Mouse (Mus musculus) heart, embryonic 14.5 days (tissue): ENCODE measurements at regions not wholly inside any gene's neighbourhood (a gene's known extent, or its start where the extent isn't known, plus 50 kb on each side); places are given as distances from the start of the nearest gene placed in this dataset.

Experiments
- ATAC-seq: fragments of 200-750 bp; cut with Nextera tagmentation; 2 replicates; pipeline ENCODE4 v1.8.0; 2017; ENCODE audit warnings: low read depth, moderate TSS enrichment; ENCODE audit not compliant: insufficient number of reproducible peaks, insufficient read depth, low FRiP score
- H3K27ac ChIP-seq, 2 experiments: fragments of 200-500 bp in 1 of 2; fragments of 300-500 bp in 1 of 2; sonication (generic) in 1 of 2; replicated peaks in 1 of 2; 2 replicates each; pipeline ENCODE4 v1.5.1; 2012 to 2014; ENCODE audit warnings: low read depth in 2 of 2, low read length in 2 of 2, control low read depth in 1 of 2, mild to moderate bottlenecking in 1 of 2, mixed read lengths in 1 of 2; ENCODE audit not compliant: control insufficient read depth in 1 of 2, insufficient read depth in 1 of 2
- H3K27me3 ChIP-seq: fragments of 300-500 bp; sonication (generic); 2 replicates; pipeline ENCODE4 v1.6.1; 2014; ENCODE audit warnings: mild to moderate bottlenecking, low read length, control low read depth; ENCODE audit not compliant: control insufficient read depth, insufficient read depth
- H3K36me3 ChIP-seq: fragments of 300-500 bp; sonication (generic); 2 replicates; pipeline ENCODE4 v1.6.1; 2014; ENCODE audit warnings: mild to moderate bottlenecking, control low read depth, low read length, mixed read lengths; ENCODE audit not compliant: control insufficient read depth, insufficient read depth
- H3K4me1 ChIP-seq, 2 experiments: fragments of 200-500 bp in 1 of 2; fragments of 300-500 bp in 1 of 2; sonication (generic) in 1 of 2; 2 replicates each; pipeline ENCODE4 v1.6.1; 2012 to 2014; ENCODE audit warnings: low read length in 2 of 2, control low read depth in 1 of 2, mixed read lengths in 1 of 2; ENCODE audit not compliant: control insufficient read depth in 2 of 2, insufficient read depth in 2 of 2
- H3K4me2 ChIP-seq: fragments of 300-500 bp; sonication (generic); 2 replicates; pipeline ENCODE4 v1.6.1; 2014; ENCODE audit warnings: mild to moderate bottlenecking, low read length
- H3K4me3 ChIP-seq, 2 experiments: fragments of 200-500 bp in 1 of 2; fragments of 300-500 bp in 1 of 2; sonication (generic) in 1 of 2; 2 replicates each; pipeline ENCODE4 v1.5.1; 2012 to 2014; ENCODE audit warnings: low read length in 2 of 2, mild to moderate bottlenecking in 2 of 2, control low read depth in 1 of 2, low read depth in 1 of 2, moderate library complexity in 1 of 2; ENCODE audit not compliant: control insufficient read depth in 1 of 2, insufficient read depth in 1 of 2
- H3K9ac ChIP-seq: fragments of 300-500 bp; sonication (generic); 2 replicates; pipeline ENCODE4 v1.6.1; 2014; ENCODE audit warnings: mild to moderate bottlenecking, low read length
- H3K9me3 ChIP-seq: fragments of 300-500 bp; sonication (generic); 2 replicates; pipeline ENCODE4 v1.6.1; 2016; ENCODE audit warnings: low read length, control low read depth; ENCODE audit not compliant: control insufficient read depth
- WGBS: fragments of 180-500 bp; shearing (Covaris S2); extraction: QIAGEN DNeasy Blood & Tissue Kit; methylation state at CpG from one replicate; pipeline ENCODE4 v1.1.7; 2014; 5-methylcytosine and 5-hydroxymethylcytosine counted together

DNA sequence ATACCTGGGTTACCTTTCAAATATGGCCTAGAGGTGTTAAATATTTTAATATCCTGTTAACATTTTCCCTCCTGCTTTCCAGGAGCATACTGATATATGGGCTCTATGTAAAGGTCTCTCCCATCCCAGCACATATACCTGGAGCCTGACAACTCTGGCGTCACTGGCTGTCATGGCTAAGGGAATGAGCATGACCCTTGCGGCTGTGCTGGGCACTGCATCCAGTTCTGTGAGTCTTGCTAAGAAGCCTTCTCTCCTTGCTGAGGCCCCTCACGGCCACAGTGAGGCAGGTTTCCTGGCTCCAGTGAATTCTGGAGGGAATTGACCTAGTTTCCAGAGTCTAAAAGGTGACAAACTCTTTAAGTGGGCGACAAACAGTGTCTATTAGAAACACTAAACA lies 107.3 kb upstream of the 1700012A03Rik start:
- WGBS = 55% methylated on average over 4 of the region's 4 CpGs
- Histone ChIP-seq H3K4me2 (no peak overlapping the region), H3K9ac (no peak overlapping the region), H3K27ac (no peak overlapping the region), H3K4me1 (peaks cover 3 to 4% of the 10 kb centered on the region in 2 experiments; a peak in 2 of 4 replicates), H3K4me3 (no peak overlapping the region), H3K36me3 (no peaks in the 10 kb centered on the region), H3K27me3 (no peaks in the 10 kb centered on the region), H3K9me3 (no peaks in the 10 kb centered on the region)
- no peak for ATAC-seq

- Histone ChIP-seq H3K4me3 (peak overlapping the region; percentile 42 to 53), H3K9me3 (no peaks in the 10 kb centered on the region), H3K9ac (peak overlapping the region; percentile 42; the same call in 1 of the 2 replicates), H3K27ac (no peak overlapping the region), H3K4me1 (peaks cover 3 to 4% of the 10 kb centered on the region in 2 experiments; a peak in 2 of 4 replicates), H3K4me2 (peak overlapping the region; percentile 78), H3K36me3 (no peaks in the 10 kb centered on the region), H3K27me3 (no peaks in the 10 kb centered on the region)
- peak; percentile 22; the same call in 1 of the 2 replicates for ATAC-seq
- WGBS = 7% methylated on average over 20 of the region's 20 CpGs
Measured at GRCm38 (mm10) chr6:31938216-31938814, 111.7 kb upstream of the 1700012A03Rik start.

DNA sequence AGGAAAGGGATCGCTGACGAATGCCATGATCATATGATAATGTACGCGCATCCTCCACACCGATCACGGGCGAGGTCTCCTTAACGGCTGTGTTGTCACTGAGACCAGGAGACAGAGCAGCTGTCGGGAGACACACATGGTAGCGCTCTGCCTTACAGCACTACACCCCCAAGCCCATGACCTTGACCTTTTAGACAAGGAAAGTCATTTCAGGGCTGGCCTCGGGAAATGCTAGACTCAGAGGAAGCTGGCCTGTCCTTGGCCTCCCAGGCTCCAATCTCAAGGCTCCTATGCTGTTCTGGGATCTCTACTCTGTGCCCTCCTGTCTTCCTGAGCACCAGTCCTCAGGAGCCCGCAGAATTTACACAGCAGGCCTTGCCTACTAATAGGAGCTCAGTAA lies 112.9 kb upstream of the 1700012A03Rik start:
- Histone ChIP-seq H3K27ac (no peak overlapping the region), H3K4me3 (no peak overlapping the region), H3K9me3 (no peaks in the 10 kb centered on the region), H3K36me3 (no peaks in the 10 kb centered on the region), H3K9ac (no peak overlapping the region), H3K27me3 (no peaks in the 10 kb centered on the region), H3K4me2 (no peak overlapping the region), H3K4me1 (peaks cover 3 to 4% of the 10 kb centered on the region in 2 experiments; a peak in 2 of 4 replicates)
- 78% methylated on average over 12 of the region's 12 CpGs for WGBS
- ATAC-seq = no peak

- Histone ChIP-seq H3K27me3 (no peaks in the 10 kb centered on the region), H3K27ac (no peak overlapping the region), H3K36me3 (no peaks in the 10 kb centered on the region), H3K4me2 (no peak overlapping the region), H3K4me3 (no peak overlapping the region), H3K9ac (no peak overlapping the region), H3K9me3 (no peaks in the 10 kb centered on the region), H3K4me1 (peaks cover 3 to 4% of the 10 kb centered on the region in 2 experiments; a peak in 2 of 4 replicates)
- ATAC-seq = no peak
- WGBS = 77% methylated on average over 10 of the region's 10 CpGs
Measured at GRCm38 (mm10) chr6:31934826-31935225, 115.2 kb upstream of the 1700012A03Rik start.

DNA sequence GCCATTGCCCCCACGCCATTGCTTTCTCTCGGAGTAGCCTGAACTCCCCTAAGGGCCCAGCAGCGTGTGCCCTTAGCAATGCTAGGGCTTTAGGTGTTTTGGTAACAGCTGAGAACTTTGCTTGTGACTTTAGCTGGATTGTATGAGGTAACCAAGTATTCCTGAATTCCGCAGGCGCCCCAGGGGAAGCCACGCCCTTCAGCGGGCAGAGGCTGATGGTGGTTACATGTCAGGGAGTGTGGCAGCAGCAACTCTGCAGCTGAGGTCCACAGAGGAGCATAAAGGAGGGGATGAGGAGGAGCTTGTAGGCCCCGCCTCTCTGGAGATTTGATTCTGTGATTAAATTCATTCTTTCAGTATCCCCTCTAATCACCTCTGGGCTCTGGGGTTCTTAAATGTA lies 116.1 kb upstream of the 1700012A03Rik start:
- Histone ChIP-seq H3K9me3 (no peaks in the 10 kb centered on the region), H3K9ac (no peak overlapping the region), H3K27ac (no peak overlapping the region), H3K36me3 (no peaks in the 10 kb centered on the region), H3K4me3 (no peak overlapping the region), H3K27me3 (no peaks in the 10 kb centered on the region), H3K4me2 (no peak overlapping the region), H3K4me1 (peaks cover 3 to 4% of the 10 kb centered on the region in 2 experiments; a peak in 2 of 4 replicates)
- 71% methylated on average over 8 of the region's 8 CpGs for WGBS
- ATAC-seq = no peak

- no peak overlapping the region for H3K4me3 ChIP-seq
- no peaks in the 10 kb centered on the region for H3K27me3 ChIP-seq
- H3K4me2 ChIP-seq = no peak overlapping the region
- no peak overlapping the region for H3K9ac ChIP-seq
- WGBS = 64% methylated on average over 5 of the region's 5 CpGs
- no peak overlapping the region for H3K27ac ChIP-seq
- H3K4me1 ChIP-seq = peaks cover under 1 to 1% of the 10 kb centered on the region in 2 experiments; a peak in 2 of 4 replicates
- no peaks in the 10 kb centered on the region for H3K9me3 ChIP-seq
- no peak for ATAC-seq
- H3K36me3 ChIP-seq = no peaks in the 10 kb centered on the region
Measured at GRCm38 (mm10) chr6:31933364-31933763, 116.7 kb upstream of the 1700012A03Rik start.

DNA sequence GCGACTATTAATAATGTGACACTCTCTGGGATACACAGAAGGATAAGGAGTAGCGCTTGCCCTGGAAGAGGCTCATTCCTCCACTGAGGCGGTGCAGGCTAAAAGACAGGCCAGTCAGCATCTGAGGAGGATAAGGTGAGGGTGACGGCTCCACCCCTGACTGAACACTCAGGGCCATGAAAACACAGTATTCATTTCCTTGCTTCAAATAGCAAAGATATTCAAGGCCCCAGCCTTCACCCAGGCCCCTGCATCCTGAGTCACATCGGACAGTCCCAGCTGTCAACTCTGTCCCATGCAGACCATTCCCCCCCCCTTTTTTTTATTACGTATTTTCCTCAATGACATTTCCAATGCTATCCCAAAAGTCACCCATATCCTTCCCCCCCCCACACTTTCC lies 118.9 kb upstream of the 1700012A03Rik start:
- no peak overlapping the region for H3K4me2 ChIP-seq
- H3K4me3 ChIP-seq = no peak overlapping the region
- H3K36me3 ChIP-seq = no peaks in the 10 kb centered on the region
- H3K27ac ChIP-seq = no peak overlapping the region
- no peaks in the 10 kb centered on the region for H3K4me1 ChIP-seq
- WGBS = 78% methylated on average over 6 of the region's 6 CpGs
- no peaks in the 10 kb centered on the region for H3K9me3 ChIP-seq
- ATAC-seq = no peak
- H3K9ac ChIP-seq = no peak overlapping the region
- H3K27me3 ChIP-seq = no peaks in the 10 kb centered on the region

GRCm38 (mm10) chr6:31929165-31929564 lies 120.9 kb upstream of the 1700012A03Rik start:
- H3K4me3 ChIP-seq = no peak overlapping the region
- H3K4me1 ChIP-seq = no peaks in the 10 kb centered on the region
- H3K4me2 ChIP-seq = no peak overlapping the region
- WGBS = 75% methylated on average over 2 of the region's 2 CpGs
- H3K9ac ChIP-seq = no peak overlapping the region
- no peaks in the 10 kb centered on the region for H3K9me3 ChIP-seq
- ATAC-seq = no peak
- H3K27ac ChIP-seq = no peak overlapping the region
- H3K27me3 ChIP-seq = no peaks in the 10 kb centered on the region
- H3K36me3 ChIP-seq = no peaks in the 10 kb centered on the region
